Mouse (Mus musculus): ENCODE measurements around the gene Itgb4.

Itgb4 gene

DNA sequence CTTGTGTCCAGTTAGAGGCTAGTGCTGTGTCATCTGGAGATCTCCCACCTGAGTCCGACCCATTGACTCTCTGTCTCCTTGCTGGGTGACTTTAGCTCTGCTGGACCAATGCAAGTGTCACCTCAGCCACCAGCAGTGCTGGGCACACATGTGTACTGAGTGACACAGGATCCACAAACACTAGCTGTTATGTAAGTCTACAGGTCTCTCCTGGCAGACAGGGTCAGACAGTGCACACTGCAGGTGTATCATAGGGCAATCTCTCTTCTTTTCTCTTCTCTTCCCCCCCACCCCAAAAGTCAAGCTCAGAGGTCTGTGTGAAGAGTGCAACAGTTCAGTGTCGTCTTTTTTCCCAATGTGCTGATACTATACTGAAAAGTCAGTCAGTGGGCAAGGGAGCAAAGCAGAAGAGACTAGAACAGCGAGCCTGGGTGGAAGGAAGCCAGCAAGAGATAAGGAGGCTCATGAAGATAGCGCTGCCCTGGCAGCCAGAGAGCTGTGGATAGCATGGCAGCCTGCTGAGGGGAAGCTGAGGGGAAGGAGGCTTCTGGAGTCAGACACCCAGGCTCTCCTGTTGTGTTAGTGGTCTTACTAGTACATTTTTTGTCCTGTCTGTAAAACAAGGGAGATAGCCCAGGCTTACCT, 82.8 kb downstream of the Itgb4 start:
- DNase-seq (ENCODE audit: inconsistent age in 2 of 2, low spot score in 1 of 2), result no peak
